12 mouse cellular contexts compared by ENCODE assay signal in the genomic region with DNA sequence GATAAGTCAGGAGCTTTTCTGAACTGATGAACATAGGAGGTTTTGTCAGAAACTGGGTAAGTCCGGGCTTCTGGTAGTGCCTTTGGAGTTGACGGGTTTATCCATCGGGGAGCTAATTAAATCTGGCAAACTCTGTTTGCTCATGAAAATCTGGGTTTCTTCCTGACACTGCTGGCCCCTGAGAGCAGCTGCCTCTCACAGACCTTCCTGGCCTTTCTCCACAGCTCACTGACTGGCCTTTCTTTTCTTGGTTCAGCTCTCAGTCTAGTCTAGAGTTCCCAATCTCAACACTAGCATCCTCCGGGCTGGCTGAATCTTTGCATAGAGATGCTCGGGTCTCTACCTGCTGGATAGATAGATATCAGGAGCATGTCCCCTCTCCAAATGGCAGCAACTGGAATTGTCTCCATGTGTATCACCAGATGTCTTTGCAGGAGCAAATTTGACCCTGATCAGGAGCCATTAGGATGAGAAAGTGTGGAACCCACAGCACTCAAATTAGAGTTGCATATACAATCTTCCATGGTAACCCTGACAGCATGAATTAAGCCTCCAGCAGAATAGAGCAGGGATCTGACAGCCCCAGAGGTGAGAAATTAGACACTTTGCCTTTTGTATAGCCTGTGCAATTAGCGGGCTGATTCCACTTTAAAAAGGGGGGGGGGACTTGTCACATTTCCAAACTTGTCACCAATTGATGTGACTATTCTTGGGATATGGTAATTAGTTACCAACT.
DNase-seq lines count a peak whose midpoint lies in the region; ATAC-seq and TF ChIP-seq lines count a peak whose summit lies in the region.
"Had no signal": no experiment of that assay in that cellular context is flagged by ENCODE, and none has a peak within 500 bp of the region (broad histone marks: within the 10 kb centered on the region; RNA-seq: fewer than 3 reads in every experiment).

No protein-coding gene starts in this region.

- intact Hi-C loops in heart, postnatal 10 days (cut with DNase I), result loop anchor here (2.0 to 5.0 kb wide), 2 partner anchors 45 to 82 kb away; no protein-coding TSS in a partner anchor

- TF ChIP-seq CTCF in heart, postnatal 0 days (IDR thresholded peaks at IDR 0.05; ENCODE audit: low read depth), result no peak
- no peak for TF ChIP-seq CTCF in midbrain, postnatal 0 days (IDR thresholded peaks at IDR 0.05)

- no peak for TF ChIP-seq EP300 in heart, postnatal 0 days (IDR thresholded peaks at IDR 0.05; ENCODE audit: low read depth)

- no peaks in the 10 kb centered on the region for H3K9me3 ChIP-seq in heart, postnatal 0 days (replicated peaks; ENCODE audit: control insufficient read depth, low read length)
- H3K9me3 ChIP-seq in midbrain, embryonic 13.5 days, result no peaks in the 10 kb centered on the region
- no peaks in the 10 kb centered on the region for H3K9me3 ChIP-seq in midbrain, postnatal 0 days (ENCODE audit: low read length)
- no peaks in the 10 kb centered on the region for H3K9me3 ChIP-seq in forebrain, embryonic 13.5 days (replicated peaks)
- H3K9me3 ChIP-seq: hindbrain, embryonic 15.5 days; limb, embryonic 13.5 days; neural tube, embryonic 12.5 days had no signal

- H3K27me3 ChIP-seq in heart, postnatal 0 days (ENCODE audit: control insufficient read depth, insufficient read depth, low read length), result no peaks in the 10 kb centered on the region
- H3K27me3 ChIP-seq in midbrain, embryonic 13.5 days, result no peaks in the 10 kb centered on the region
- no peaks in the 10 kb centered on the region for H3K27me3 ChIP-seq in midbrain, postnatal 0 days (ENCODE audit: insufficient read depth, low read length)
- H3K27me3 ChIP-seq in forebrain, embryonic 13.5 days, result no peaks in the 10 kb centered on the region
- H3K27me3 ChIP-seq: hindbrain, embryonic 15.5 days; limb, embryonic 13.5 days; neural tube, embryonic 12.5 days; Patski had no signal

- WGBS in heart, postnatal 0 days, result 89% methylated on average over 6 of the region's 6 CpGs
- WGBS in midbrain, embryonic 13.5 days, result 75% methylated on average over 6 of the region's 6 CpGs
- 61% methylated on average over 6 of the region's 6 CpGs for WGBS in midbrain, postnatal 0 days
- WGBS in forebrain, embryonic 13.5 days, result 42% methylated on average over 6 of the region's 6 CpGs

- no peak for DNase-seq in heart, postnatal 0 days (ENCODE audit: low spot score)
- DNase-seq in heart, postnatal 10 days, result no peak
- DNase-seq in midbrain, postnatal 0 days (ENCODE audit: low spot score), result no peak
- DNase-seq in natural killer cell, adult 2 months (ENCODE audit: low spot score in 2 of 2), result no peak
- no peak for DNase-seq in layer of hippocampus, postnatal 25 days (ENCODE audit: extremely low spot score in 1 of 2, low spot score in 1 of 2)

- ATAC-seq in heart, postnatal 0 days (ENCODE audit: insufficient read depth, low read depth), result no peak
- ATAC-seq in midbrain, embryonic 13.5 days, result no peak
- ATAC-seq in midbrain, postnatal 0 days (ENCODE audit: low FRiP score), result no peak
- ATAC-seq in forebrain, embryonic 13.5 days, result peak; percentile 95

- H3K4me2 ChIP-seq in heart, postnatal 0 days (ENCODE audit: low read depth, low read length), result no peak overlapping the region
- no peak overlapping the region for H3K4me2 ChIP-seq in midbrain, embryonic 13.5 days (replicated peaks)
- no peak overlapping the region for H3K4me2 ChIP-seq in midbrain, postnatal 0 days (ENCODE audit: low read depth, low read length, poor library complexity, severe bottlenecking)
- peak overlapping the region; percentile 18; the same call in 1 of the 2 replicates for H3K4me2 ChIP-seq in forebrain, embryonic 13.5 days
- H3K4me2 ChIP-seq: hindbrain, embryonic 15.5 days; limb, embryonic 13.5 days; neural tube, embryonic 12.5 days had no signal

- no peaks in the 10 kb centered on the region for H3K36me3 ChIP-seq in heart, postnatal 0 days (replicated peaks; ENCODE audit: control insufficient read depth, insufficient read depth, low read length)
- H3K36me3 ChIP-seq in midbrain, embryonic 13.5 days, result no peaks in the 10 kb centered on the region
- H3K36me3 ChIP-seq in midbrain, postnatal 0 days (ENCODE audit: insufficient read depth, low read length), result no peaks in the 10 kb centered on the region
- H3K36me3 ChIP-seq in forebrain, embryonic 13.5 days (ENCODE audit: poor library complexity, severe bottlenecking), result no peaks in the 10 kb centered on the region
- H3K36me3 ChIP-seq: hindbrain, embryonic 15.5 days; limb, embryonic 13.5 days; neural tube, embryonic 12.5 days had no signal

- H3K4me3 ChIP-seq in heart, postnatal 0 days (ENCODE audit: low read depth, low read length), result no peak overlapping the region
- H3K4me3 ChIP-seq in midbrain, embryonic 13.5 days (replicated peaks), result no peak overlapping the region
- no peak overlapping the region for H3K4me3 ChIP-seq in midbrain, postnatal 0 days (ENCODE audit: low read depth, low read length)
- no peak overlapping the region for H3K4me3 ChIP-seq in forebrain, embryonic 13.5 days
- H3K4me3 ChIP-seq: hindbrain, embryonic 15.5 days; limb, embryonic 13.5 days; neural tube, embryonic 12.5 days had no signal

- H3K9ac ChIP-seq in heart, postnatal 0 days (replicated peaks; ENCODE audit: low read depth, low read length), result no peak overlapping the region; the same call in 1 of the 2 replicates
- no peak overlapping the region for H3K9ac ChIP-seq in midbrain, embryonic 13.5 days (replicated peaks)
- H3K9ac ChIP-seq in midbrain, postnatal 0 days (replicated peaks; ENCODE audit: low read length, poor library complexity, severe bottlenecking), result no peak overlapping the region
- no peak overlapping the region for H3K9ac ChIP-seq in forebrain, embryonic 13.5 days
- H3K9ac ChIP-seq: hindbrain, embryonic 15.5 days; limb, embryonic 13.5 days; liver, embryonic 14.5 days; neural tube, embryonic 12.5 days had no signal

- H3K4me1 ChIP-seq in heart, postnatal 0 days (ENCODE audit: control insufficient read depth, insufficient read depth), result no peaks in the 10 kb centered on the region
- peaks cover 17% of the 10 kb centered on the region for H3K4me1 ChIP-seq in midbrain, embryonic 13.5 days (replicated peaks)
- H3K4me1 ChIP-seq in midbrain, postnatal 0 days (ENCODE audit: insufficient read depth, low read length), result no peaks in the 10 kb centered on the region
- peaks cover 25% of the 10 kb centered on the region for H3K4me1 ChIP-seq in forebrain, embryonic 13.5 days

- H3K27ac ChIP-seq in heart, postnatal 0 days (ENCODE audit: low read depth), result peak overlapping the region; percentile 88; the same call in 1 of the 2 replicates
- H3K27ac ChIP-seq in midbrain, embryonic 13.5 days, result peak overlapping the region; percentile 44; the same call in 1 of the 2 replicates
- no peak overlapping the region for H3K27ac ChIP-seq in midbrain, postnatal 0 days (ENCODE audit: low read depth, low read length)
- peak overlapping the region; percentile 76 for H3K27ac ChIP-seq in forebrain, embryonic 13.5 days
- H3K27ac ChIP-seq: hindbrain, embryonic 15.5 days; limb, embryonic 13.5 days; liver, embryonic 14.5 days; neural tube, embryonic 12.5 days had no signal
